Mouse (Mus musculus) WW6 (cell line): ENCODE measurements around the gene Adat2.

Source experiments
- DNase-seq: peaks from one replicate; pipeline ENCODE4 v3.0.0-alpha.2; 2013; ENCODE audit warnings: low read depth, low spot score

Gene Adat2

DNA sequence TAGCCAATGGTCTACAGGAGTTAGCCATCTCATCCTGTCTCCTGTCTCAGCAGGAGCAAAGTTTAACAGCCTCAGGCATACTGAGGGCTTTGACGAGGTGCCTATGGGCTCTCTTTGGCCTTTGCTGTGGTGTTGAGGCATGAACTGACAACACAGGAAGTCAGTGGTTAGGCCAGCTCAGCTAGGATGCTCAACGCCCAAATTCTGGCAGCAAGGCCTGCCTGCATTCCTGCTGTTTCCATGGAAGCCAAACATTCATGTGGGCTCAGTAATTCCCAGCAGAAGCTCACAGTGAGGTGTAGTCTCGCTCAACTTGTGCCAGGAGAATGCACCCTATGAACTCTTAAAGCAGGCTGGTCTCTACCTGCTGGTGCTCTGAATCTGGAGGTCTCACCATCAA lies 43.4 kb downstream of the Adat2 start:
- DNase-seq: no peak

DNA sequence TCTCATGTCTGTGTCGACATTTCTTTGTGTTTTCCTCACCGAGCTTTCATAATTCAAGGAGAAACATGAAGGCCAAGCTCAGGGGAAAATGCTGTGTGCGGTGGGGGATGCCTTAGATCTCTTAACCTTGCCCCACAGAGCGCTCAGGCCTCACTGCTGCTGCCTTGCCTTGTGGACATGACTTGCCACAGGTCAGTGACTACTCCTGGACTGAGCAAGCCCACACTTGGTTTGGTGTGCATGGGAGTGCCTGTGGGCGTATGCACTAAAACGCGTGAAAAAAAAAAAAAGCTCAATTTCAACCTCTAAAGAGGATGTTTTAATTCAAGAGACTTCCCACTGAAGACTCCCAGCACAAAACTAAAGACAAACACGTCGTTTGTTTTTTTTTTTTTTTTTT lies 44.2 kb downstream of the Adat2 start:
- DNase-seq: no peak

DNA sequence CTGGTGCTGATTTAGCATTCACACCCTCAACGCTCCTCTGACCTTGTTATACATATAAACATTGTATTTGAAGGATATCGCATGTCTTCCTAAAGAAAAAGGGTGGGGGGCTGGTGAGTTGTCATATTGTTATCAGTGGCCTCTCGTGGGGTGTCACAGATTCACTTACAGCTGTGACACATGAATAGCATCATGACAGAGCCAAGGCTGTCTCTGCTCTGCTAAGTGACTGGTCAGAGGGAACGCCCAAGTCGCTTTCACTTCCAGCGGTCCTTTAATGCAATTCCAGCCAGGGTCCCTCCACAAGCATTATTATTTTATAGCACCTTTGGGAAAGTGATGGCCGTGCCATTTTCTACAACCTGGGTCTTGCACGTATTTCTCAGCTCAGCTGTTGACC lies 44.8 kb downstream of the Adat2 start:
- no peak for DNase-seq

DNA sequence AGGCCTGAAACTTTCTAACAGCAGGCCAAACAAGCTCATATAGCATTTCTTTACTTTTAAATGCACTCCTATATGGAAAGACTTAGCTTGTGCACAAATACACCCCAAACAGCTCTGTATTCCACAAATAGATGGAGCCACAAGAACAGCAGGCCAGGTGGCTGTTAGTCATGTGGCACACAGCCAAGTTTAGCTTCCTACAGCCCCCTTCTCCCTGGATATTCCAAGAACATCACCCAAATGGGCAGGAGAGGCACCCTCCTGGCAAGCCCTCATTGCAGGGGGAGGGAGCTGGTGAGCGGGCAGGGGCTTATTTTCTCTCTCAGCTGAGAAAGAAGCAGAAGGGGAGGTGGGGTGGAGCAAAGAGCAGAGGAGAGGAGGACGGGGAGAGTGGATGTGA lies 48.2 kb downstream of the Adat2 start:
- DNase-seq: no peak
